Mouse (Mus musculus) spleen, adult 2 months (tissue): ENCODE data around the gene Car11.
A peak's percentile ranks its signal among the peaks of the same experiment; 100 is the strongest.

ENCODE experiments used
- CTCF ChIP-seq: fragments of 200-500 bp; IDR thresholded peaks from 2 replicates; pipeline ENCODE4 v1.5.1; 2011; ENCODE audit warnings: mild to moderate bottlenecking, inconsistent platforms; ENCODE audit not compliant: insufficient read depth, insufficient read length, insufficient replicate concordance; ENCODE audit errors: extremely low read depth
- POLR2A ChIP-seq: fragments of 200-500 bp; IDR thresholded peaks from 2 replicates; pipeline ENCODE4 v1.6.1; 2011; ENCODE audit warnings: low read depth, low read length, inconsistent platforms

DNA sequence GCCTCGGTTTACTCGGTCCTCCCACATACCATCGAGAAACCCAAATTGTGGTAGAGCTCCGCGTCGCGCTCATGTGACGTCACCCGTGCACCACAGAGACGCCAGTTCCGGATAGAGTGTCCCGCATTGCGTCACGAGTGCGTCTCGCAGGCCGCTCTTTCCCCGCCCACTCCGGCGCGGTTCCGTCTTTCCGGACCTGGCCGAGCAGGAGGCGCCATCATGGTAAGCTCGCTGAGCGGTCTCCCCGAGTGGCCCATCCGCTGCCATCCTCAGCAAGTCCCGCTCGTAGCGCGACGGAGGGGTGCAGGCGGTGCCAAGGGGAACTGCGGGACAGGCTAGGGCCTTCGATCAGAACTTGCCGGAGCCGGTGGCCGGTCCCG, 18.3 kb downstream of the Car11 start, which contains the start of gene Sphk2:
- TF ChIP-seq CTCF: no peak
- peak; percentile 97 for TF ChIP-seq POLR2A
